ENCODE assay signal across 8 mouse cellular contexts in the genomic region with DNA sequence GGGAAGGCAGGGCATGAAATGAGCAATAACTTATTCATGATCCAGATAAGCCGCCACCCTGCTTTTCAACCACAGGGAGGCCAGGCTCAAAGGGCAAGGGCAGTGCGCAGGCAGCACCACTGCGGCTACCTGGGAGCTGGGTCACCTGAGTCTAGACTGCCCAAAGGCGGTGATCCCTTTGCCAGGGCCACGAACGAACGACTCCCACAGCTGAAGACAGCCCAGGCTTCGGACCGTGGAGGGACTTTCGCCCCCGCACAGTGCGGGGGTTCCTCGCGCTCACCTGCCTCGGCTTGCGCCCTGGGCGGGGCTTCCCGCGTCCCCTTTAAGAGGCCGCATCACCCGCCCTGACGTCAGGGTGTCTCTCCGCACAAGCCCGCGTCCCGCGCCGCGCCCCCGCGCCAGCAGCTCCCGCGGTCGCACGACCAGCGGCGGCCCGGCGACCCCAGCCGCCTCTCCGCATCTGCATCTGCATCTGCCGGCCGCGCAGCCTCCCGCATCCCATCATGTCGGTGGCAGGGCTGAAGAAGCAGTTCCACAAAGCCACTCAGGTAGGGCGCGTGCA. TPM values are rescaled to one million over a fixed set of nuclear protein-coding genes. Genes with fewer than 3 reads are reported as not detected.
DNase-seq lines count a peak whose midpoint lies in the region; ATAC-seq and TF ChIP-seq lines count a peak whose summit lies in the region.

A gene (plus strand): TSS at position 56 of the 565 bp plus-strand sequence.

- TF ChIP-seq CTCF in G1E (IDR thresholded peaks at IDR 0.05; ENCODE audit: low read depth, low read length) = no peak

- H3K27ac ChIP-seq in forebrain, embryonic 13.5 days = peak within 1 kb of the TSS; percentile 63; the same call in 1 of the 2 replicates
- H3K27ac ChIP-seq in hindbrain, embryonic 14.5 days = peak within 1 kb of the TSS; percentile 91

- H3K4me3 ChIP-seq in G1E (ENCODE audit: low read depth, low read length) = peak within 1 kb of the TSS; percentile 16; the same call in 1 of the 2 replicates
- peak within 1 kb of the TSS; percentile 79 for H3K4me3 ChIP-seq in forebrain, embryonic 13.5 days
- H3K4me3 ChIP-seq in hindbrain, embryonic 14.5 days (replicated peaks; ENCODE audit: low read length) = peak within 1 kb of the TSS; percentile 79

- no peaks in the 10 kb centered on the region for H3K4me1 ChIP-seq in G1E (ENCODE audit: insufficient read depth, low read depth, low read length)
- H3K4me1 ChIP-seq in forebrain, embryonic 13.5 days = peaks cover 4% of the 10 kb centered on the region; the same call in 1 of the 2 replicates
- peaks cover 8% of the 10 kb centered on the region; the same call in 1 of the 2 replicates for H3K4me1 ChIP-seq in hindbrain, embryonic 14.5 days (replicated peaks; ENCODE audit: control insufficient read depth, insufficient read depth, low read length)

- H3K9ac ChIP-seq in forebrain, embryonic 13.5 days = peak within 1 kb of the TSS; percentile 82
- peak within 1 kb of the TSS; percentile 90 for H3K9ac ChIP-seq in hindbrain, embryonic 14.5 days

- no peaks in the 10 kb centered on the region for H3K36me3 ChIP-seq in G1E (replicated peaks)
- H3K36me3 ChIP-seq in forebrain, embryonic 13.5 days (ENCODE audit: poor library complexity, severe bottlenecking) = no peaks in the 10 kb centered on the region
- H3K36me3 ChIP-seq in hindbrain, embryonic 14.5 days (replicated peaks; ENCODE audit: control insufficient read depth, insufficient read depth) = no peaks in the 10 kb centered on the region

- H3K9me3 ChIP-seq in G1E (replicated peaks) = peaks cover 48% of the 10 kb centered on the region
- no peaks in the 10 kb centered on the region for H3K9me3 ChIP-seq in forebrain, embryonic 13.5 days (replicated peaks)
- no peaks in the 10 kb centered on the region for H3K9me3 ChIP-seq in hindbrain, embryonic 14.5 days (ENCODE audit: control insufficient read depth, low read length)

- H3K27me3 ChIP-seq in G1E (ENCODE audit: insufficient read depth, low read length) = no peaks in the 10 kb centered on the region
- peaks cover 29% of the 10 kb centered on the region for H3K27me3 ChIP-seq in forebrain, embryonic 13.5 days
- peaks cover 12% of the 10 kb centered on the region for H3K27me3 ChIP-seq in hindbrain, embryonic 14.5 days (ENCODE audit: control insufficient read depth, insufficient read depth, low read length)

- WGBS in forebrain, embryonic 13.5 days = 0% methylated on average over 48 of the region's 48 CpGs
- WGBS in hindbrain, embryonic 14.5 days = under 1% methylated on average over 47 of the region's 48 CpGs

- DNase-seq in G1E (ENCODE audit: low spot score) = no peak
- DNase-seq in brain, embryonic 18.5 days (ENCODE audit: low read depth, low spot score) = peak; percentile 46
- peak; percentile 80 for DNase-seq in hindbrain, embryonic 14.5 days (ENCODE audit: low spot score)
- DNase-seq in left cerebral cortex, adult 11 months (ENCODE audit: low spot score) = peak; percentile 62
- peak; percentile 26 for DNase-seq in lung, postnatal 25 days (ENCODE audit: low spot score)
- peak; percentile 78 for DNase-seq in right cerebral cortex, postnatal 36 days (ENCODE audit: low spot score in 2 of 2)
- no peak for DNase-seq in spleen, postnatal 10 days (ENCODE audit: low spot score in 2 of 2)

- ATAC-seq in G1E (ENCODE audit: extremely low read depth, insufficient number of reproducible peaks, low FRiP score, poor library complexity, severe bottlenecking) = no peak
- ATAC-seq in forebrain, embryonic 13.5 days = peak; percentile 92
- peak; percentile 93 for ATAC-seq in hindbrain, embryonic 14.5 days (ENCODE audit: low FRiP score)

- peak within 1 kb of the TSS; percentile 95 for H3K4me2 ChIP-seq in forebrain, embryonic 13.5 days
- H3K4me2 ChIP-seq in hindbrain, embryonic 14.5 days (replicated peaks) = peak within 1 kb of the TSS; percentile 70

RNA-seq across cellular contexts. Expression of the gene that starts here (rescaled TPM):
- total RNA-seq in G1E (2014; fragmentation: Nextera tagmentation) (not detected in 2 replicates), G1E (2017) (0.05 and 0.23 TPM in 2 replicates)
- polyA plus RNA-seq in G1E (2012) = not detected in 2 replicates
- 30.4 and 30.9 TPM in 2 replicates for polyA plus RNA-seq in forebrain, embryonic 13.5 days (2015; fragmentation: Nextera tagmentation; extraction: Ambion mirVana)
- 97.4 and 119 TPM in 2 replicates for polyA plus RNA-seq in hindbrain, embryonic 14.5 days (2014; fragmentation: Nextera tagmentation; extraction: Ambion mirVana)

Comparison
In these comparisons a context has a peak if more than half of its experiments do, and no peak if none do; other contexts are left out.
1. RNA of the gene that starts here (polyA plus RNA-seq): 97.4 to 119 TPM in hindbrain, embryonic 14.5 days and 30.4 to 30.9 TPM in forebrain, embryonic 13.5 days; not detected in G1E; every median in the first group is over 10 times any median in the second.
2. DNase-seq: peak in brain, embryonic 18.5 days (single experiment), hindbrain, embryonic 14.5 days (single experiment), left cerebral cortex, adult 11 months (single experiment), lung, postnatal 25 days (single experiment) and right cerebral cortex, postnatal 36 days (2 of 2); none in G1E (single experiment) and spleen, postnatal 10 days (0 of 2).
3. H3K4me3 ChIP-seq: peak in every context shown above with its lines; median percentile 79 in forebrain, embryonic 13.5 days; 79 in hindbrain, embryonic 14.5 days; 16 in G1E.